Mouse (Mus musculus): Measurements from ENCODE around the gene Nrarp.

GRCm38 (mm10) chr2:25195211-25196156, 14.9 kb downstream of the Nrarp start:
- TF ChIP-seq CTCF (IDR thresholded peaks at IDR 0.05; ENCODE audit: control insufficient read depth, insufficient read depth, low read length) (no peak), POLR2A (IDR thresholded peaks at IDR 0.05; ENCODE audit: borderline replicate concordance, control insufficient read depth, low read depth, low read length) (peak; percentile 67; the same call in 1 of the 2 replicates)

All from bone marrow, adult 2 months (tissue).